Mouse (Mus musculus) retina, embryonic 14.5 days (tissue): ENCODE measurements around the gene Vps72.

Source experiments
- DNase-seq: peaks from one replicate; pipeline ENCODE4 v3.0.0-alpha.2; 2015; ENCODE audit warnings: low spot score

Gene Vps72

GRCm38 (mm10) chr3:95169996-95170395 lies 59.2 kb downstream of the Vps72 start:
- no peak for DNase-seq

GRCm38 (mm10) chr3:95171105-95171504 lies 60.3 kb downstream of the Vps72 start:
- DNase-seq: no peak
